20 mouse cellular contexts compared by ENCODE assay signal in genomic region chr12:52464593-52464992, GRCm38 (mm10). TPM values are rescaled to one million over a fixed set of nuclear protein-coding genes. Genes with fewer than 3 reads are reported as not detected.
A peak's percentile ranks its signal among the peaks of the same experiment; 100 is the strongest.
DNase-seq lines count a peak whose midpoint lies in the region; ATAC-seq lines count a peak whose summit lies in the region.
"Had no signal": no experiment of that assay in that cellular context is flagged by ENCODE, and none has a peak within 500 bp of the region (broad histone marks: within the 10 kb centered on the region; RNA-seq: fewer than 3 reads in every experiment).

No protein-coding gene starts in this region.

- no peak overlapping the region for H3K9ac ChIP-seq in liver, embryonic 15.5 days
- no peak overlapping the region for H3K9ac ChIP-seq in intestine, embryonic 15.5 days
- H3K9ac ChIP-seq: forebrain, embryonic 15.5 days; lung, embryonic 14.5 days; midbrain, embryonic 15.5 days; neural tube, embryonic 12.5 days had no signal

- ATAC-seq in liver, embryonic 15.5 days (ENCODE audit: insufficient read depth): peak; percentile 56
- no peak for ATAC-seq in intestine, embryonic 15.5 days
- ATAC-seq: forebrain, embryonic 15.5 days; hindbrain, embryonic 16.5 days; midbrain, embryonic 15.5 days had no signal

- H3K4me3 ChIP-seq in liver, embryonic 15.5 days (replicated peaks): no peak overlapping the region
- H3K4me3 ChIP-seq in intestine, embryonic 15.5 days (replicated peaks): no peak overlapping the region
- H3K4me3 ChIP-seq: forebrain, embryonic 15.5 days; midbrain, embryonic 15.5 days; neural tube, embryonic 12.5 days had no signal

- H3K27me3 ChIP-seq in liver, embryonic 15.5 days: no peaks in the 10 kb centered on the region
- H3K27me3 ChIP-seq in intestine, embryonic 15.5 days (replicated peaks): no peaks in the 10 kb centered on the region
- H3K27me3 ChIP-seq: forebrain, embryonic 15.5 days; midbrain, embryonic 15.5 days; neural tube, embryonic 12.5 days had no signal

- no peaks in the 10 kb centered on the region for H3K9me3 ChIP-seq in liver, embryonic 15.5 days (replicated peaks)
- H3K9me3 ChIP-seq in intestine, embryonic 15.5 days: no peaks in the 10 kb centered on the region
- H3K9me3 ChIP-seq: forebrain, embryonic 15.5 days; midbrain, embryonic 15.5 days; neural tube, embryonic 12.5 days had no signal

- H3K27ac ChIP-seq in liver, embryonic 15.5 days (replicated peaks): no peak overlapping the region
- no peak overlapping the region for H3K27ac ChIP-seq in intestine, embryonic 15.5 days
- H3K27ac ChIP-seq: forebrain, embryonic 15.5 days; midbrain, embryonic 15.5 days; neural tube, embryonic 12.5 days had no signal

- H3K4me1 ChIP-seq in liver, embryonic 15.5 days (replicated peaks): no peaks in the 10 kb centered on the region
- no peaks in the 10 kb centered on the region for H3K4me1 ChIP-seq in intestine, embryonic 15.5 days (replicated peaks)
- H3K4me1 ChIP-seq: forebrain, embryonic 15.5 days; midbrain, embryonic 15.5 days; neural tube, embryonic 12.5 days had no signal

- H3K4me2 ChIP-seq in liver, embryonic 15.5 days: no peak overlapping the region
- H3K4me2 ChIP-seq in intestine, embryonic 15.5 days (replicated peaks): no peak overlapping the region
- H3K4me2 ChIP-seq: forebrain, embryonic 15.5 days; heart, embryonic 11.5 days; lung, embryonic 14.5 days; midbrain, embryonic 15.5 days; neural tube, embryonic 12.5 days had no signal

- DNase-seq in heart, adult 18-20 months: peak; percentile 13 to 30
- DNase-seq in heart, adult 11 months: no peak
- peak; percentile 90 for DNase-seq in Muller cell, postnatal 12 days (ENCODE audit: inconsistent ontology term)
- DNase-seq in adrenal gland, postnatal 14 days: peak; percentile 63
- DNase-seq in cerebellum, adult 9-11 months: no peak
- DNase-seq: cerebellum, adult 11-12 months; gastrocnemius, postnatal 14 days; kidney, adult 18-20 months; kidney, postnatal 25 days; left cerebral cortex, postnatal 4 days; lung, embryonic 14.5 days; right cerebral cortex, adult 18-20 months; thymus, postnatal 36 days had no signal

- no peaks in the 10 kb centered on the region for H3K36me3 ChIP-seq in liver, embryonic 15.5 days (replicated peaks)
- H3K36me3 ChIP-seq in intestine, embryonic 15.5 days: no peaks in the 10 kb centered on the region
- H3K36me3 ChIP-seq: forebrain, embryonic 15.5 days; midbrain, embryonic 15.5 days; neural tube, embryonic 12.5 days had no signal

RNA-seq across cellular contexts. Expression of gene Arhgap5, which starts 39.2 kb away (rescaled TPM):
- 10 to 100 TPM; 71.7 to 77.4 TPM for total RNA-seq in heart, adult 18-20 months (2021)
- 74.5 and 80.1 TPM in 2 replicates for total RNA-seq in adrenal gland, postnatal 14 days (2021)
- 7.9 and 9.2 TPM in 2 replicates for polyA plus RNA-seq in liver, embryonic 15.5 days (2015; fragmentation: Nextera tagmentation; extraction: Ambion mirVana)
- 31.5 and 36.0 TPM in 2 replicates for polyA plus RNA-seq in intestine, embryonic 15.5 days (2015; fragmentation: Nextera tagmentation; extraction: Ambion mirVana)

Comparison
In these comparisons a context has a peak if more than half of its experiments do, and no peak if none do; other contexts are left out.
1. DNase-seq: peak in heart, adult 18-20 months (2 of 2), Muller cell, postnatal 12 days (single experiment) and adrenal gland, postnatal 14 days (single experiment); none in heart, adult 11 months (single experiment) and cerebellum, adult 9-11 months (single experiment).